Mouse (Mus musculus) ES-E14 (cell line): ENCODE measurements at regions not wholly inside any gene's neighbourhood (a gene's known extent, or its start where the extent isn't known, plus 50 kb on each side); places are given as distances from the start of the nearest gene placed in this dataset.

Experiments
- DNase-seq: peaks from one replicate; pipeline ENCODE4 v3.0.0-alpha.2; 2013; ENCODE audit warnings: low read depth, low spot score
- H3K27ac ChIP-seq: 2 replicates; pipeline ENCODE4 v1.5.1; 2012; ENCODE audit warnings: low read depth, mild to moderate bottlenecking, low read length, moderate library complexity, mixed read lengths; ENCODE audit not compliant: poor library complexity, insufficient read depth, severe bottlenecking
- H3K36me3 ChIP-seq: 2 replicates; pipeline ENCODE4 v1.6.1; 2012; ENCODE audit warnings: mild to moderate bottlenecking, low read length, moderate library complexity, mixed read lengths; ENCODE audit not compliant: control insufficient read depth, poor library complexity, insufficient read depth, severe bottlenecking
- H3K4me1 ChIP-seq, 2 experiments: fragments of 150-350 bp in 1 of 2; sonication (generic) in 1 of 2; 2 replicates each; pipeline ENCODE4 v1.6.1; 2012; ENCODE audit warnings: low read length in 2 of 2, mild to moderate bottlenecking in 1 of 2, mixed read lengths in 1 of 2; ENCODE audit not compliant: control insufficient read depth in 2 of 2, insufficient read depth in 2 of 2, poor library complexity in 1 of 2
- H3K4me3 ChIP-seq, 2 experiments: fragments of 150-350 bp in 1 of 2; sonication (generic) in 1 of 2; 2 replicates each; pipeline ENCODE4 v1.5.1; 2012; ENCODE audit warnings: low read length in 2 of 2, low read depth in 1 of 2, mild to moderate bottlenecking in 1 of 2, mixed read lengths in 1 of 2; ENCODE audit not compliant: insufficient read depth in 1 of 2, poor library complexity in 1 of 2, severe bottlenecking in 1 of 2
- H3K9ac ChIP-seq: 2 replicates; pipeline ENCODE4 v1.6.1; 2012; ENCODE audit warnings: low read depth, mild to moderate bottlenecking, low read length, mixed read lengths; ENCODE audit not compliant: poor library complexity, insufficient read depth, severe bottlenecking
- H3K9me3 ChIP-seq: fragments of 150-350 bp; sonication (generic); 2 replicates; pipeline ENCODE4 v1.6.1; 2012; ENCODE audit warnings: low read depth, mild to moderate bottlenecking, low read length; ENCODE audit not compliant: control insufficient read depth, insufficient read depth
- CHD2 ChIP-seq: IDR thresholded peaks from 2 replicates; pipeline ENCODE4 v1.6.1; 2014; ENCODE audit warnings: mild to moderate bottlenecking, low read depth, low read length, inconsistent platforms
- HCFC1 ChIP-seq: IDR thresholded peaks from 2 replicates; pipeline ENCODE4 v1.6.1; 2012; ENCODE audit warnings: low read length, inconsistent platforms, borderline replicate concordance; ENCODE audit not compliant: insufficient read depth
- MAFK ChIP-seq: IDR thresholded peaks from 2 replicates; pipeline ENCODE4 v1.6.1; 2014; ENCODE audit warnings: mild to moderate bottlenecking, low read depth, low read length, inconsistent platforms; ENCODE audit not compliant: insufficient read depth
- ZC3H11A ChIP-seq: IDR thresholded peaks from 2 replicates; pipeline ENCODE4 v1.6.1; 2012; ENCODE audit warnings: low read depth, mild to moderate bottlenecking, inconsistent platforms, low read length, borderline replicate concordance
- ZNF384 ChIP-seq: IDR thresholded peaks from 2 replicates; pipeline ENCODE4 v1.6.1; 2012; ENCODE audit warnings: low read depth, low read length, inconsistent platforms
- in situ Hi-C, 2 experiments: fragments of 600-800 bp; cut with MboI; formaldehyde crosslinking; loops; one replicate each; pipeline ENCODE4 v1.15.1; 2025; ENCODE audit warnings: low sequenced_read_pairs in 2 of 2, inconsistent platforms in 1 of 2; ENCODE audit not compliant: unreplicated experiment in 2 of 2

GRCm38 (mm10) chr8:96288525-96288924 is 400.2 kb upstream of the Got2 start:
- Histone ChIP-seq H3K9ac (no peak overlapping the region), H3K27ac (no peak overlapping the region), H3K36me3 (no peaks in the 10 kb centered on the region), H3K4me1 (peaks cover 0 to 2% of the 10 kb centered on the region in 2 experiments; a peak in 1 of 4 replicates), H3K9me3 (no peaks in the 10 kb centered on the region), H3K4me3 (no peak overlapping the region)
- no peak for DNase-seq
- TF ChIP-seq ZC3H11A (no peak), ZNF384 (no peak), MAFK (no peak), HCFC1 (no peak), CHD2 (no peak)
- in situ Hi-C loops = no loop called here

GRCm38 (mm10) chr8:96277479-96278138 is 389.3 kb upstream of the Got2 start:
- Histone ChIP-seq H3K9ac (no peak overlapping the region), H3K27ac (no peak overlapping the region), H3K4me1 (no peaks in the 10 kb centered on the region), H3K36me3 (no peaks in the 10 kb centered on the region), H3K4me3 (no peak overlapping the region), H3K9me3 (no peaks in the 10 kb centered on the region)
- no peak for TF ChIP-seq HCFC1
- TF ChIP-seq ZNF384 = no peak
- no peak for TF ChIP-seq CHD2
- no peak for TF ChIP-seq MAFK
- no peak for TF ChIP-seq ZC3H11A
- no peak for DNase-seq
- in situ Hi-C loops = no loop called here

GRCm38 (mm10) chr8:96277058-96277457 is 388.7 kb upstream of the Got2 start:
- no peak for TF ChIP-seq ZC3H11A
- no peak for TF ChIP-seq HCFC1
- TF ChIP-seq ZNF384 = no peak
- no peak for TF ChIP-seq CHD2
- no peak for TF ChIP-seq MAFK
- in situ Hi-C loops = no loop called here
- Histone ChIP-seq H3K9me3 (no peaks in the 10 kb centered on the region), H3K36me3 (no peaks in the 10 kb centered on the region), H3K27ac (no peak overlapping the region), H3K4me3 (no peak overlapping the region), H3K4me1 (no peaks in the 10 kb centered on the region), H3K9ac (no peak overlapping the region)
- DNase-seq = no peak

GRCm38 (mm10) chr8:96256294-96256693 is 367.9 kb upstream of the Got2 start:
- Histone ChIP-seq H3K9ac (no peak overlapping the region), H3K27ac (no peak overlapping the region), H3K9me3 (no peaks in the 10 kb centered on the region), H3K4me3 (no peak overlapping the region), H3K4me1 (no peaks in the 10 kb centered on the region), H3K36me3 (no peaks in the 10 kb centered on the region)
- TF ChIP-seq CHD2 = no peak
- TF ChIP-seq ZC3H11A = no peak
- TF ChIP-seq MAFK = no peak
- no peak for TF ChIP-seq ZNF384
- TF ChIP-seq HCFC1 = no peak
- in situ Hi-C loops = no loop called here
- DNase-seq = no peak

- Histone ChIP-seq H3K4me1 (no peaks in the 10 kb centered on the region), H3K9me3 (no peaks in the 10 kb centered on the region), H3K9ac (no peak overlapping the region), H3K27ac (no peak overlapping the region), H3K4me3 (no peak overlapping the region), H3K36me3 (no peaks in the 10 kb centered on the region)
- no peak for TF ChIP-seq MAFK
- TF ChIP-seq ZC3H11A = no peak
- TF ChIP-seq ZNF384 = no peak
- no peak for TF ChIP-seq CHD2
- TF ChIP-seq HCFC1 = no peak
- no peak for DNase-seq
- in situ Hi-C loops = no loop called here
Observed at GRCm38 (mm10) chr8:96255811-96256210, 367.5 kb upstream of the Got2 start.
